Mouse (Mus musculus) CH12.LX (cell line): ENCODE data around the gene Zmynd10. TPM values are rescaled to one million over a fixed set of nuclear protein-coding genes. Genes with fewer than 3 reads are reported as not detected.
A peak's percentile ranks its signal among the peaks of the same experiment; 100 is the strongest.

Source experiments
- DNase-seq: peaks from one replicate; pipeline ENCODE4 v3.0.0-alpha.2; 2013; ENCODE audit errors: extremely low read depth
- H3K27ac ChIP-seq: 2 replicates; pipeline ENCODE4 v1.5.1; 2012; ENCODE audit warnings: low read depth, mild to moderate bottlenecking, control low read depth, moderate library complexity; ENCODE audit not compliant: insufficient read depth
- H3K27me3 ChIP-seq: replicated peaks from 2 replicates; pipeline ENCODE3; 2012; ENCODE audit warnings: inconsistent platforms
- H3K36me3 ChIP-seq, 2 experiments: replicated peaks in 1 of 2; 2 replicates each; pipeline versions ENCODE3 to v1.6.1; 2012; ENCODE audit warnings: inconsistent platforms in 1 of 2, low read length in 1 of 2, mild to moderate bottlenecking in 1 of 2, mixed read lengths in 1 of 2, moderate library complexity in 1 of 2; ENCODE audit not compliant: control insufficient read depth in 1 of 2, insufficient read depth in 1 of 2
- H3K4me1 ChIP-seq, 2 experiments: 2 replicates each; pipeline ENCODE4 v1.6.1; 2012; ENCODE audit warnings: inconsistent platforms in 1 of 2, moderate library complexity in 1 of 2; ENCODE audit not compliant: insufficient read depth in 2 of 2, control insufficient read depth in 1 of 2
- H3K4me2 ChIP-seq: 2 replicates; pipeline ENCODE4 v1.6.1; 2012; ENCODE audit warnings: low read depth, mild to moderate bottlenecking, control low read depth; ENCODE audit not compliant: poor library complexity, insufficient read depth, severe bottlenecking
- H3K4me3 ChIP-seq, 3 experiments: fragments of 150-350 bp in 1 of 3; sonication (generic) in 1 of 3; replicated peaks in 1 of 3; 2 replicates each; pipeline versions ENCODE3 to v1.5.1; 2011 to 2012; ENCODE audit warnings: low read depth in 2 of 3, low read length in 2 of 3, mild to moderate bottlenecking in 2 of 3, moderate library complexity in 2 of 3, control low read depth in 1 of 3, improper control_type of control experiment in 1 of 3, inconsistent platforms in 1 of 3, mixed read lengths in 1 of 3; ENCODE audit not compliant: poor library complexity in 1 of 3
- H3K79me2 ChIP-seq: replicated peaks from 2 replicates; pipeline ENCODE4 v1.6.1; 2012; ENCODE audit warnings: mild to moderate bottlenecking, moderate library complexity; ENCODE audit not compliant: control insufficient read depth, poor library complexity, insufficient read depth, severe bottlenecking; ENCODE audit errors: extremely low read depth
- H3K9ac ChIP-seq: 2 replicates; pipeline ENCODE4 v1.6.1; 2012; ENCODE audit warnings: low read depth, mild to moderate bottlenecking, control low read depth, moderate library complexity; ENCODE audit not compliant: insufficient read depth
- H3K9me3 ChIP-seq: replicated peaks from 2 replicates; pipeline ENCODE3; 2012; ENCODE audit warnings: low read length, inconsistent platforms, mixed read lengths
- BHLHE40 ChIP-seq: IDR thresholded peaks from 2 replicates; pipeline ENCODE4 v1.6.1; 2011; ENCODE audit warnings: mild to moderate bottlenecking, low read depth, low read length, improper control_type of control experiment
- CHD1 ChIP-seq: IDR thresholded peaks from 2 replicates; pipeline ENCODE4 v1.6.1; 2012; ENCODE audit warnings: low read depth, low read length, improper control_type of control experiment, inconsistent platforms
- CHD2 ChIP-seq: IDR thresholded peaks from 2 replicates; pipeline ENCODE4 v1.6.1; 2011; ENCODE audit warnings: low read length, improper control_type of control experiment
- ELF1 ChIP-seq: IDR thresholded peaks from 2 replicates; pipeline ENCODE4 v1.6.1; 2014; ENCODE audit warnings: low read depth, mild to moderate bottlenecking, inconsistent platforms, low read length, improper control_type of control experiment
- EP300 ChIP-seq: IDR thresholded peaks from 2 replicates; pipeline ENCODE4 v1.6.1; 2011; ENCODE audit warnings: low read length, improper control_type of control experiment
- ETS1 ChIP-seq: conservative IDR thresholded peaks from 2 replicates; pipeline ENCODE4 v1.6.1; 2012; ENCODE audit warnings: low read depth, mild to moderate bottlenecking, inconsistent platforms, low read length, improper control_type of control experiment, moderate library complexity
- GABPA ChIP-seq: IDR thresholded peaks from 2 replicates; pipeline ENCODE4 v1.6.1; 2012; ENCODE audit warnings: low read depth, low read length, improper control_type of control experiment, inconsistent platforms; ENCODE audit not compliant: insufficient replicate concordance
- HCFC1 ChIP-seq: IDR thresholded peaks from 2 replicates; pipeline ENCODE4 v1.6.1; 2012; ENCODE audit warnings: low read depth, mild to moderate bottlenecking, inconsistent platforms, low read length, improper control_type of control experiment
- JUN ChIP-seq: IDR thresholded peaks from 2 replicates; pipeline ENCODE4 v1.6.1; 2011; ENCODE audit warnings: low read depth, mild to moderate bottlenecking, low read length, improper control_type of control experiment, moderate library complexity; ENCODE audit not compliant: insufficient read depth
- KAT2A ChIP-seq: IDR thresholded peaks from 2 replicates; pipeline ENCODE4 v1.6.1; 2012; ENCODE audit warnings: low read length, improper control_type of control experiment, inconsistent platforms; ENCODE audit not compliant: insufficient replicate concordance
- MAFK ChIP-seq: IDR thresholded peaks from 2 replicates; pipeline ENCODE4 v1.6.1; 2011; ENCODE audit warnings: low read length, improper control_type of control experiment; ENCODE audit not compliant: insufficient replicate concordance
- MAZ ChIP-seq: IDR thresholded peaks from 2 replicates; pipeline ENCODE4 v1.6.1; 2012; ENCODE audit warnings: low read depth, mild to moderate bottlenecking, inconsistent platforms, low read length, improper control_type of control experiment, moderate library complexity
- MEF2A ChIP-seq: IDR thresholded peaks from 2 replicates; pipeline ENCODE4 v1.6.1; 2014; ENCODE audit warnings: low read depth, mild to moderate bottlenecking, inconsistent platforms, low read length, improper control_type of control experiment, borderline replicate concordance
- MXI1 ChIP-seq: IDR thresholded peaks from 2 replicates; pipeline ENCODE4 v1.6.1; 2011; ENCODE audit warnings: mild to moderate bottlenecking, low read depth, low read length, improper control_type of control experiment
- MYC ChIP-seq: IDR thresholded peaks from 2 replicates; pipeline ENCODE4 v1.6.1; 2011; ENCODE audit warnings: low read depth, mild to moderate bottlenecking, improper control_type of control experiment, low read length
- NELFE ChIP-seq: IDR thresholded peaks from 2 replicates; pipeline ENCODE4 v1.6.1; 2011; ENCODE audit warnings: low read depth, low read length, improper control_type of control experiment
- NRF1 ChIP-seq: IDR thresholded peaks from 2 replicates; pipeline ENCODE4 v1.6.1; 2014; ENCODE audit warnings: low read depth, mild to moderate bottlenecking, inconsistent platforms, low read length, improper control_type of control experiment, moderate library complexity
- PAX5 ChIP-seq: IDR thresholded peaks from 2 replicates; pipeline ENCODE4 v1.6.1; 2012; ENCODE audit warnings: low read length, inconsistent platforms, mixed read lengths
- POLR2A ChIP-seq: IDR thresholded peaks from 2 replicates; pipeline ENCODE4 v1.6.1; 2011; ENCODE audit warnings: low read depth, mild to moderate bottlenecking, improper control_type of control experiment, low read length
- RAD21 ChIP-seq: IDR thresholded peaks from 2 replicates; pipeline ENCODE4 v1.6.1; 2011; ENCODE audit warnings: low read depth, mild to moderate bottlenecking, low read length, improper control_type of control experiment, moderate library complexity
- RCOR1 ChIP-seq: conservative IDR thresholded peaks from 2 replicates; pipeline ENCODE4 v1.6.1; 2012; ENCODE audit warnings: low read depth, mild to moderate bottlenecking, inconsistent platforms, low read length, improper control_type of control experiment
- SIN3A ChIP-seq: IDR thresholded peaks from 2 replicates; pipeline ENCODE4 v1.6.1; 2012; ENCODE audit warnings: low read length, improper control_type of control experiment, inconsistent platforms
- TBP ChIP-seq: conservative IDR thresholded peaks from 2 replicates; pipeline ENCODE4 v1.6.1; 2011; ENCODE audit warnings: low read depth, low read length, improper control_type of control experiment
- TCF12 ChIP-seq: IDR thresholded peaks from 2 replicates; pipeline ENCODE4 v1.6.1; 2014; ENCODE audit warnings: low read depth, mild to moderate bottlenecking, inconsistent platforms, low read length, improper control_type of control experiment
- UBTF ChIP-seq: IDR thresholded peaks from 2 replicates; pipeline ENCODE4 v1.6.1; 2012; ENCODE audit warnings: low read depth, mild to moderate bottlenecking, inconsistent platforms, low read length, improper control_type of control experiment, moderate library complexity
- ZKSCAN1 ChIP-seq: IDR thresholded peaks from 2 replicates; pipeline ENCODE4 v1.6.1; 2012; ENCODE audit warnings: low read depth, inconsistent platforms, low read length, improper control_type of control experiment, borderline replicate concordance
- ZNF384 ChIP-seq: IDR thresholded peaks from 2 replicates; pipeline ENCODE4 v1.6.1; 2012; ENCODE audit warnings: low read depth, low read length, improper control_type of control experiment, inconsistent platforms
- dilution Hi-C: fragments of 300-500 bp; cut with MboI; formaldehyde crosslinking; loops from 2 replicates; pipeline ENCODE4 v1.14.3; 2020; ENCODE audit warnings: low sequenced_read_pairs; ENCODE audit not compliant: extremely low pct_unique_long_range_greater_than_20kb, extremely low pct_ligation_motif_present
- in situ Hi-C: fragments of 300-500 bp; cut with MboI; formaldehyde crosslinking; loops from 3 replicates; pipeline ENCODE4 v1.14.3; 2019; ENCODE audit warnings: low sequenced_read_pairs, low pct_ligation_motif_present, low pct_unique_long_range_greater_than_20kb, mixed read lengths
- polyA plus RNA-seq: library from polyadenylated mRNA; unstranded; fragments of >175 nt; gene quantifications from 2 replicates; pipeline ENCODE4 v1.2.1, GENCODE M21; 2012; ENCODE audit warnings: low read depth; ENCODE audit not compliant: insufficient read length
- total RNA-seq, 2 experiments: library from RNA; depleted of rRNA; stranded (reverse); fragments of 300-350 nt in 1 of 2; fragments of >200 nt in 1 of 2; gene quantifications; 2 replicates each; pipeline ENCODE4 v1.2.3; 2012 to 2014

Zmynd10 gene
- total and polyA plus RNA-seq, 3 experiments, result 0.34 to 0.63 TPM; not detected in 1

GRCm38 (mm10) chr9:107541474-107542351 is 5.4 kb upstream of the Zmynd10 start, which contains the start of the genes Cyb561d2 and Nprl2:
TSS of gene Cyb561d2 (minus strand) at chr9:107542193.
TSS of gene Nprl2 (plus strand) at chr9:107542226.
- no peaks in the 10 kb centered on the region for H3K27me3 ChIP-seq
- dilution Hi-C loops, result no loop called here
- TF ChIP-seq NELFE (peak; percentile 59; the same call in 1 of the 2 replicates), NRF1 (peak; percentile 92), CHD2 (peak; percentile 86), RAD21 (no peak), SIN3A (peak; percentile 91), MEF2A (0 out of 2 replicates have a peak, but pooled peaks have one; percentile 30), MYC (0 out of 2 replicates have a peak, but pooled peaks have one; percentile 65), HCFC1 (peak; percentile 100), POLR2A (peak; percentile 76), ELF1 (peak; percentile 97), PAX5 (no peak), ZNF384 (no peak), KAT2A (peak; percentile 100), MXI1 (peak; percentile 83), TCF12 (peak; percentile 59; the same call in 1 of the 2 replicates), RCOR1 (no peak), GABPA (peak; percentile 85; the same call in 1 of the 2 replicates)
- peaks cover 8% of the 10 kb centered on the region for H3K79me2 ChIP-seq
- H3K4me1 ChIP-seq, result peaks cover 6 to 40% of the 10 kb centered on the region in 2 experiments; a peak in 3 of 4 replicates
- H3K36me3 ChIP-seq, result peaks cover 48 to 64% of the 10 kb centered on the region in 2 experiments
- peak within 1 kb of the TSS; percentile 63 to 76 (median 70) for H3K4me3 ChIP-seq
- DNase-seq, result peak; percentile 94
- peak within 1 kb of the TSS; percentile 14; the same call in 1 of the 2 replicates for H3K27ac ChIP-seq
- peak within 1 kb of the TSS; percentile 95 for H3K4me2 ChIP-seq
- peak within 1 kb of the TSS; percentile 77 for H3K9ac ChIP-seq
- H3K9me3 ChIP-seq, result no peaks in the 10 kb centered on the region
- in situ Hi-C loops, result no loop called here

- peak overlapping the region; percentile 63 to 76 (median 70) for H3K4me3 ChIP-seq
- no peaks in the 10 kb centered on the region for H3K27me3 ChIP-seq
- peaks cover 3% of the 10 kb centered on the region; the same call in 1 of the 2 replicates for H3K79me2 ChIP-seq
- in situ Hi-C loops (no loop called here), dilution Hi-C loops (no loop called here)
- no peaks in the 10 kb centered on the region for H3K9me3 ChIP-seq
- peak overlapping the region; percentile 77 for H3K9ac ChIP-seq
- H3K4me2 ChIP-seq, result peak overlapping the region; percentile 95
- H3K27ac ChIP-seq, result no peak overlapping the region
- H3K36me3 ChIP-seq, result peaks cover 47 to 58% of the 10 kb centered on the region in 2 experiments
- peaks cover 5 to 40% of the 10 kb centered on the region in 2 experiments; a peak in 2 of 4 replicates for H3K4me1 ChIP-seq
- no peak for DNase-seq
- no peak for TF ChIP-seq CHD1
- no peak for TF ChIP-seq UBTF
- peak; percentile 33 for TF ChIP-seq BHLHE40
- TF ChIP-seq TBP, result no peak
- peak; percentile 33; the same call in 1 of the 2 replicates for TF ChIP-seq MXI1
- no peak; the same call in none of the 2 replicates for TF ChIP-seq CHD2
- no peak for TF ChIP-seq ZKSCAN1
- TF ChIP-seq SIN3A, result peak; percentile 67
- TF ChIP-seq MEF2A, result 0 out of 2 replicates have a peak, but pooled peaks have one; percentile 8
- no peak for TF ChIP-seq MAFK
- TF ChIP-seq EP300, result no peak
- no peak; the same call in 1 of the 2 replicates for TF ChIP-seq RCOR1
- TF ChIP-seq ELF1, result no peak
- TF ChIP-seq ETS1, result no peak
- TF ChIP-seq POLR2A, result no peak
- TF ChIP-seq TCF12, result 0 out of 2 replicates have a peak, but pooled peaks have one; percentile 5
- TF ChIP-seq MAZ, result no peak
- TF ChIP-seq NRF1, result no peak
- TF ChIP-seq GABPA, result no peak
- TF ChIP-seq JUN, result no peak
- no peak for TF ChIP-seq NELFE
- no peak for TF ChIP-seq HCFC1
Measured at GRCm38 (mm10) chr9:107542352-107542686, 4.8 kb upstream of the Zmynd10 start.
